Mouse (Mus musculus) neural tube, embryonic 13.5 days (tissue): ENCODE data around the gene Tmem183a. TPM values are rescaled to one million over a fixed set of nuclear protein-coding genes. Genes with fewer than 3 reads are reported as not detected.

ENCODE experiments used
- ATAC-seq: fragments of 200-750 bp; cut with Nextera tagmentation; 2 replicates; pipeline ENCODE4 v1.8.0; 2017; ENCODE audit warnings: low read depth, mild to moderate bottlenecking, moderate TSS enrichment, moderate library complexity
- H3K27ac ChIP-seq: fragments of 300-500 bp; sonication (generic); replicated peaks from 2 replicates; pipeline ENCODE4 v1.5.1; 2015; ENCODE audit warnings: moderate library complexity, mild to moderate bottlenecking, inconsistent platforms
- H3K27me3 ChIP-seq: fragments of 300-500 bp; sonication (generic); 2 replicates; pipeline ENCODE4 v1.6.1; 2015; ENCODE audit warnings: mild to moderate bottlenecking, inconsistent platforms
- H3K36me3 ChIP-seq: fragments of 300-500 bp; sonication (generic); 2 replicates; pipeline ENCODE4 v1.6.1; 2015; ENCODE audit warnings: mild to moderate bottlenecking, inconsistent platforms
- H3K4me1 ChIP-seq: fragments of 300-500 bp; sonication (generic); replicated peaks from 2 replicates; pipeline ENCODE4 v1.6.1; 2015; ENCODE audit warnings: inconsistent platforms
- H3K4me2 ChIP-seq: fragments of 300-500 bp; sonication (generic); 2 replicates; pipeline ENCODE4 v1.6.1; 2015; ENCODE audit warnings: inconsistent platforms, mild to moderate bottlenecking, moderate library complexity
- H3K4me3 ChIP-seq: fragments of 300-500 bp; sonication (generic); 2 replicates; pipeline ENCODE4 v1.5.1; 2015; ENCODE audit warnings: mild to moderate bottlenecking, inconsistent platforms
- H3K9ac ChIP-seq: fragments of 300-500 bp; sonication (generic); 2 replicates; pipeline ENCODE4 v1.6.1; 2015; ENCODE audit warnings: moderate library complexity, mild to moderate bottlenecking, inconsistent platforms
- H3K9me3 ChIP-seq: fragments of 300-500 bp; sonication (generic); 2 replicates; pipeline ENCODE4 v1.6.1; 2016; ENCODE audit warnings: inconsistent platforms
- WGBS: fragments of 180-500 bp; shearing (Covaris S2); methylation state at CpG from one replicate; pipeline ENCODE4 v1.1.7; 2015; 5-methylcytosine and 5-hydroxymethylcytosine counted together
- polyA plus RNA-seq: library from polyadenylated mRNA; unstranded; fragments of >200 nt; fragmentation: Nextera tagmentation; extraction: Ambion mirVana; gene quantifications from 2 replicates; pipeline ENCODE4 v1.2.1, GENCODE M21; 2015

Tmem183a gene
- polyA plus RNA-seq, 1 experiment from 2014 or later = 105 TPM

GRCm38 (mm10) chr1:134304940-134305339 is 56.8 kb downstream of the Tmem183a start:
- ATAC-seq = no peak
- Histone ChIP-seq H3K4me2 (no peak overlapping the region), H3K9ac (no peak overlapping the region), H3K27me3 (peaks cover 11% of the 10 kb centered on the region), H3K4me3 (no peak overlapping the region), H3K4me1 (peaks cover 15% of the 10 kb centered on the region; the same call in 1 of the 2 replicates), H3K36me3 (peaks cover 11% of the 10 kb centered on the region; the same call in 1 of the 2 replicates), H3K9me3 (no peaks in the 10 kb centered on the region), H3K27ac (no peak overlapping the region)
- WGBS = 93% methylated on average over 9 of the region's 9 CpGs

- no peak for ATAC-seq
- Histone ChIP-seq H3K27ac (peak overlapping the region; percentile 64), H3K36me3 (peaks cover 7% of the 10 kb centered on the region; the same call in 1 of the 2 replicates), H3K9ac (no peak overlapping the region), H3K4me2 (no peak overlapping the region), H3K4me1 (peaks cover 28% of the 10 kb centered on the region), H3K4me3 (no peak overlapping the region), H3K27me3 (peaks cover 34% of the 10 kb centered on the region), H3K9me3 (no peaks in the 10 kb centered on the region)
- WGBS = 43% methylated on average over 8 of the region's 8 CpGs
Measured at GRCm38 (mm10) chr1:134302568-134303238, 59.1 kb downstream of the Tmem183a start.

- Histone ChIP-seq H3K4me1 (peaks cover 22% of the 10 kb centered on the region), H3K27ac (no peak overlapping the region), H3K36me3 (no peaks in the 10 kb centered on the region), H3K27me3 (peaks cover 44% of the 10 kb centered on the region), H3K9me3 (no peaks in the 10 kb centered on the region), H3K4me2 (peak overlapping the region; percentile 87), H3K4me3 (peak overlapping the region; percentile 48), H3K9ac (peak overlapping the region; percentile 73)
- WGBS = 2% methylated on average over 59 of the region's 59 CpGs
- ATAC-seq = peak; percentile 66; the same call in 1 of the 2 replicates
Measured at GRCm38 (mm10) chr1:134298636-134299411, 63.0 kb downstream of the Tmem183a start.

- no peak overlapping the region for H3K4me3 ChIP-seq
- H3K27ac ChIP-seq = no peak overlapping the region
- peaks cover 18% of the 10 kb centered on the region for H3K4me1 ChIP-seq
- no peak overlapping the region for H3K9ac ChIP-seq
- no peaks in the 10 kb centered on the region for H3K36me3 ChIP-seq
- WGBS = 86% methylated on average over 8 of the region's 8 CpGs
- no peak overlapping the region for H3K4me2 ChIP-seq
- H3K9me3 ChIP-seq = no peaks in the 10 kb centered on the region
- peaks cover 44% of the 10 kb centered on the region for H3K27me3 ChIP-seq
- no peak for ATAC-seq
Measured at GRCm38 (mm10) chr1:134297265-134297664, 64.5 kb downstream of the Tmem183a start.

Other genes with a start within 250 kb of the Tmem183a start
- gene Chil1, start 179.8 kb downstream of the Tmem183a start, polyA plus RNA-seq = 1.9 and 2.8 TPM in 2 replicates
- 2.9 and 8.5 TPM in 2 replicates for gene Mybph, start 168.5 kb downstream of the Tmem183a start, polyA plus RNA-seq
- gene Adora1, start 126.5 kb downstream of the Tmem183a start, polyA plus RNA-seq = 11.1 and 12.8 TPM in 2 replicates
- gene Myog, start 72.0 kb downstream of the Tmem183a start, polyA plus RNA-seq = 5.2 and 21.7 TPM in 2 replicates
- gene Ppfia4, start 29.1 kb downstream of the Tmem183a start, polyA plus RNA-seq = 10.9 and 11.7 TPM in 2 replicates
- gene 4933406M09Rik, start 24.0 kb upstream of the Tmem183a start, polyA plus RNA-seq = not detected in 2 replicates
- gene Cyb5r1, start 43.6 kb upstream of the Tmem183a start, polyA plus RNA-seq = 24.7 and 25.4 TPM in 2 replicates
- gene Adipor1, start 53.4 kb upstream of the Tmem183a start, polyA plus RNA-seq = 79.7 and 84.0 TPM in 2 replicates
- 31.4 and 35.5 TPM in 2 replicates for gene Klhl12, start 93.6 kb upstream of the Tmem183a start, polyA plus RNA-seq
- gene Rabif, start 132.7 kb upstream of the Tmem183a start, polyA plus RNA-seq = 65.1 and 67.4 TPM in 2 replicates
- gene Mgat4e, start 187.7 kb upstream of the Tmem183a start, polyA plus RNA-seq = not detected in 2 replicates
- gene Kdm5b, start 198.2 kb upstream of the Tmem183a start, polyA plus RNA-seq = 90.2 and 98.9 TPM in 2 replicates